18 mouse cellular contexts compared by ENCODE assay signal in genomic region chr10:59868266-59868665, GRCm38 (mm10).
"Had no signal": no experiment of that assay in that cellular context is flagged by ENCODE, and none has a peak within 500 bp of the region (broad histone marks: within the 10 kb centered on the region; RNA-seq: fewer than 3 reads in every experiment).

No protein-coding gene starts in this region.

- H3K27ac ChIP-seq: midbrain, embryonic 10.5 days; midbrain, embryonic 12.5 days; neural tube, embryonic 13.5 days; neural tube, embryonic 15.5 days had no signal

- DNase-seq: lung, embryonic 14.5 days; lung, postnatal 10 days; lung, postnatal 4 days; midbrain, embryonic 14.5 days; retina, postnatal 1 day; right cerebral cortex, adult 18-20 months; right cerebral cortex, postnatal 25 days; right cerebral cortex, postnatal 4 days; spleen, adult 18-20 months; thymus, adult 18-20 months; thymus, postnatal 14 days; thymus, postnatal 36 days had no signal

- H3K9me3 ChIP-seq: midbrain, embryonic 10.5 days; midbrain, embryonic 12.5 days; neural tube, embryonic 13.5 days; neural tube, embryonic 15.5 days had no signal

- H3K36me3 ChIP-seq: midbrain, embryonic 12.5 days; neural tube, embryonic 13.5 days; neural tube, embryonic 15.5 days had no signal

- H3K9ac ChIP-seq: lung, embryonic 14.5 days; midbrain, embryonic 12.5 days; neural tube, embryonic 13.5 days; neural tube, embryonic 15.5 days had no signal

- H3K4me2 ChIP-seq: lung, embryonic 14.5 days; midbrain, embryonic 12.5 days; neural tube, embryonic 13.5 days; neural tube, embryonic 15.5 days had no signal

- H3K27me3 ChIP-seq: neural tube, embryonic 13.5 days; neural tube, embryonic 15.5 days had no signal

- ATAC-seq: midbrain, embryonic 16.5 days had no signal

- H3K4me3 ChIP-seq: midbrain, embryonic 10.5 days; midbrain, embryonic 12.5 days; myocyte; neural tube, embryonic 13.5 days; neural tube, embryonic 15.5 days had no signal
